Mouse (Mus musculus) adrenal gland, postnatal 10 days (tissue): ENCODE data around the gene Tlr5. TPM values are rescaled to one million over a fixed set of nuclear protein-coding genes. Genes with fewer than 3 reads are reported as not detected.

Source experiments
- DNase-seq: peaks from one replicate; pipeline ENCODE4 v3.0.0; 2021; ENCODE audit warnings: mixed read lengths
- long read RNA-seq, 2 experiments: library from polyadenylated mRNA; stranded (forward); transcript quantifications; one replicate each; pipeline ENCODE4 v2.0.0; 2021
- total RNA-seq, 2 experiments: library from RNA; stranded (reverse); gene quantifications; 2 replicates each; pipeline ENCODE4 v1.2.3; 2021

The Tlr5 gene
- total RNA-seq: 1 to 10 TPM; 1.6 to 2.4 TPM
- long read RNA-seq, experiment 1: 0 reads
- long read RNA-seq, experiment 2: 0 reads

- peak; percentile 74 for DNase-seq
Observed at GRCm38 (mm10) chr1:182954287-182955046, at the start of gene Tlr5. Gene Tlr5, plus strand, starts transcription at chr1:182954788.

- DNase-seq: no peak
Observed at GRCm38 (mm10) chr1:182905669-182906068, 48.9 kb upstream of the Tlr5 start.

GRCm38 (mm10) chr1:182908050-182909036 is 46.2 kb upstream of the Tlr5 start:
- peak; percentile 95 for DNase-seq

- no peak for DNase-seq
Observed at GRCm38 (mm10) chr1:182909066-182909465, 45.5 kb upstream of the Tlr5 start.

GRCm38 (mm10) chr1:182909596-182909995 is 45.0 kb upstream of the Tlr5 start:
- no peak for DNase-seq

GRCm38 (mm10) chr1:182912591-182912990 is 42.0 kb upstream of the Tlr5 start:
- DNase-seq: no peak

- no peak for DNase-seq
Observed at GRCm38 (mm10) chr1:182914121-182914908, 40.3 kb upstream of the Tlr5 start.

- no peak for DNase-seq
Observed at GRCm38 (mm10) chr1:182916166-182916565, 38.4 kb upstream of the Tlr5 start.

GRCm38 (mm10) chr1:182918718-182919346 is 35.8 kb upstream of the Tlr5 start:
- no peak for DNase-seq

GRCm38 (mm10) chr1:182922824-182923223 is 31.8 kb upstream of the Tlr5 start:
- DNase-seq: no peak

- no peak for DNase-seq
Observed at GRCm38 (mm10) chr1:182926465-182926864, 28.1 kb upstream of the Tlr5 start.

- DNase-seq: no peak
Observed at GRCm38 (mm10) chr1:182927878-182928851, 26.4 kb upstream of the Tlr5 start.

- no peak for DNase-seq
Observed at GRCm38 (mm10) chr1:182935469-182935868, 19.1 kb upstream of the Tlr5 start.

GRCm38 (mm10) chr1:182937486-182938120 is 17.0 kb upstream of the Tlr5 start:
- DNase-seq: no peak

GRCm38 (mm10) chr1:182941921-182942320 is 12.7 kb upstream of the Tlr5 start:
- DNase-seq: no peak

- no peak for DNase-seq
Observed at GRCm38 (mm10) chr1:182943911-182944310, 10.7 kb upstream of the Tlr5 start.

GRCm38 (mm10) chr1:182944638-182945037 is 9.9 kb upstream of the Tlr5 start:
- no peak for DNase-seq

- DNase-seq: no peak
Observed at GRCm38 (mm10) chr1:182945561-182945960, 9.0 kb upstream of the Tlr5 start.

GRCm38 (mm10) chr1:182951298-182951697 is 3.3 kb upstream of the Tlr5 start:
- DNase-seq: peak; percentile 70

- DNase-seq: no peak
Observed at GRCm38 (mm10) chr1:182953165-182953564, 1.4 kb upstream of the Tlr5 start.
